8 mouse cellular contexts compared by ENCODE assay signal in genomic region chrX:38473164-38473536, GRCm38 (mm10). TPM values are rescaled to one million over a fixed set of nuclear protein-coding genes. Genes with fewer than 3 reads are reported as not detected.
DNase-seq lines count a peak whose midpoint lies in the region; ATAC-seq and TF ChIP-seq lines count a peak whose summit lies in the region.

No protein-coding gene starts in this region.

- no peaks in the 10 kb centered on the region for H3K9me3 ChIP-seq in embryonic facial prominence, embryonic 10.5 days
- no peaks in the 10 kb centered on the region for H3K9me3 ChIP-seq in lung, embryonic 16.5 days (ENCODE audit: control insufficient read depth, low read length)

- no peaks in the 10 kb centered on the region for H3K27me3 ChIP-seq in embryonic facial prominence, embryonic 10.5 days (replicated peaks; ENCODE audit: low read depth, poor library complexity, severe bottlenecking)
- no peaks in the 10 kb centered on the region for H3K27me3 ChIP-seq in lung, embryonic 16.5 days (ENCODE audit: control insufficient read depth, insufficient read depth, low read depth, low read length)

- no peaks in the 10 kb centered on the region for H3K36me3 ChIP-seq in embryonic facial prominence, embryonic 10.5 days (replicated peaks)
- H3K36me3 ChIP-seq in lung, embryonic 16.5 days (ENCODE audit: control insufficient read depth, insufficient read depth, low read length) = no peaks in the 10 kb centered on the region

- no peak for DNase-seq in left cerebral cortex, adult 2 months (ENCODE audit: extremely low spot score in 1 of 2, low spot score in 2 of 2)
- no peak for DNase-seq in left cerebral cortex, adult 18-20 months (ENCODE audit: low spot score in 2 of 2)
- peak; percentile 11 for DNase-seq in embryonic facial prominence, embryonic 10.5 days (ENCODE audit: low spot score)
- peak; percentile 13 for DNase-seq in heart, postnatal 4 days
- DNase-seq in thymus, adult 18-20 months = no peak
- DNase-seq in thymus, postnatal 0 days (ENCODE audit: low spot score) = no peak

- peak overlapping the region; percentile 61 for H3K9ac ChIP-seq in lung, embryonic 16.5 days (ENCODE audit: low read length)

- no peaks in the 10 kb centered on the region for H3K4me1 ChIP-seq in embryonic facial prominence, embryonic 10.5 days
- H3K4me1 ChIP-seq in lung, embryonic 16.5 days (replicated peaks; ENCODE audit: control insufficient read depth, insufficient read depth, low read length) = no peaks in the 10 kb centered on the region

- peak; percentile 73 for ATAC-seq in lung, embryonic 16.5 days (ENCODE audit: low read depth)
- ATAC-seq in monocyte, adult 5-6 weeks (replicated peaks; ENCODE audit: insufficient number of reproducible peaks, low FRiP score, low TSS enrichment, poor library complexity, severe bottlenecking) = no peak

- peak overlapping the region; percentile 61; the same call in 1 of the 2 replicates for H3K4me3 ChIP-seq in left cerebral cortex, adult 2 months
- peak overlapping the region; percentile 60 for H3K4me3 ChIP-seq in embryonic facial prominence, embryonic 10.5 days
- H3K4me3 ChIP-seq in lung, embryonic 16.5 days (ENCODE audit: low read length) = peak overlapping the region; percentile 50

- intact Hi-C loops in left cerebral cortex, adult 2 months (cut with DNase I) = loop anchor here (1.0 kb wide), 1 partner anchor 17 kb away; the partner anchor contains the start of gene Lamp2

- no peak for TF ChIP-seq CTCF in left cerebral cortex, adult 2 months (IDR thresholded peaks at IDR 0.05)

- no peak overlapping the region for H3K27ac ChIP-seq in left cerebral cortex, adult 2 months
- no peak overlapping the region for H3K27ac ChIP-seq in embryonic facial prominence, embryonic 10.5 days (replicated peaks)
- peak overlapping the region; percentile 46; the same call in 1 of the 2 replicates for H3K27ac ChIP-seq in lung, embryonic 16.5 days (ENCODE audit: low read length)

- peak overlapping the region; percentile 35 for H3K4me2 ChIP-seq in lung, embryonic 16.5 days (ENCODE audit: low read depth, low read length)

- whole genome bisulfite sequencing in embryonic facial prominence, embryonic 10.5 days = 13% methylated on average over 10 of the region's 10 CpGs
- WGBS in lung, embryonic 16.5 days = 16% methylated on average over 10 of the region's 10 CpGs

RNA-seq across cellular contexts. Expression of gene Lamp2, which starts 16.9 kb away (rescaled TPM):
- total RNA-seq in left cerebral cortex, adult 2 months (2021) = 10 to 100 TPM; 66.9 to 75.4 TPM
- 10 to 100 TPM; 75.1 to 75.2 TPM for total RNA-seq in left cerebral cortex, adult 18-20 months (2021)
- polyA plus RNA-seq in embryonic facial prominence, embryonic 10.5 days (2016; fragmentation: Nextera tagmentation; extraction: Ambion mirVana) = 68.3 and 70.3 TPM in 2 replicates
- total RNA-seq in heart, postnatal 4 days (2021) = 100 to 1,000 TPM; 144 TPM
- polyA plus RNA-seq in lung, embryonic 16.5 days (2015; fragmentation: Nextera tagmentation; extraction: Ambion mirVana) = 167 and 170 TPM in 2 replicates
- total RNA-seq in monocyte, adult 5-6 weeks (2017) = 180 to 255 TPM (median 225 TPM) in 3 replicates
- polyA plus RNA-seq in thymus, postnatal 0 days (2015; fragmentation: Nextera tagmentation; extraction: Ambion mirVana) = 220 and 244 TPM in 2 replicates

Comparison
In these comparisons a context has a peak if more than half of its experiments do, and no peak if none do; other contexts are left out.
1. DNase-seq: peak in embryonic facial prominence, embryonic 10.5 days (single experiment) and heart, postnatal 4 days (single experiment); none in left cerebral cortex, adult 2 months (0 of 2), left cerebral cortex, adult 18-20 months (0 of 2), thymus, adult 18-20 months (0 of 2) and thymus, postnatal 0 days (single experiment).
2. Peak in every context shown above with its lines, with median percentiles within 50 percentile points of each other: H3K4me3 ChIP-seq.